Mouse (Mus musculus): ENCODE results near the gene Tmem59. TPM values are rescaled to one million over a fixed set of nuclear protein-coding genes. Genes with fewer than 3 reads are reported as not detected.

The Tmem59 gene
- 10 to 100 TPM; 68.2 to 84.3 TPM for total RNA-seq (2021)
- long read RNA-seq, experiment 1, transcript Tmem59-201 (8 exons, 1,775 nt), result major isoform, 140 of 141 reads
- long read RNA-seq, experiment 1, partial matches to known transcripts, result 0 of 141 reads
- long read RNA-seq, experiment 1, other reads (novel, unspliced or antisense), result 1 of 141 reads
- long read RNA-seq, experiment 2, transcript Tmem59-201 (8 exons, 1,775 nt), result major isoform, 124 of 126 reads
- long read RNA-seq, experiment 2, partial matches to known transcripts, result 1 of 126 reads
- long read RNA-seq, experiment 2, other reads (novel, unspliced or antisense), result 1 of 126 reads

DNA sequence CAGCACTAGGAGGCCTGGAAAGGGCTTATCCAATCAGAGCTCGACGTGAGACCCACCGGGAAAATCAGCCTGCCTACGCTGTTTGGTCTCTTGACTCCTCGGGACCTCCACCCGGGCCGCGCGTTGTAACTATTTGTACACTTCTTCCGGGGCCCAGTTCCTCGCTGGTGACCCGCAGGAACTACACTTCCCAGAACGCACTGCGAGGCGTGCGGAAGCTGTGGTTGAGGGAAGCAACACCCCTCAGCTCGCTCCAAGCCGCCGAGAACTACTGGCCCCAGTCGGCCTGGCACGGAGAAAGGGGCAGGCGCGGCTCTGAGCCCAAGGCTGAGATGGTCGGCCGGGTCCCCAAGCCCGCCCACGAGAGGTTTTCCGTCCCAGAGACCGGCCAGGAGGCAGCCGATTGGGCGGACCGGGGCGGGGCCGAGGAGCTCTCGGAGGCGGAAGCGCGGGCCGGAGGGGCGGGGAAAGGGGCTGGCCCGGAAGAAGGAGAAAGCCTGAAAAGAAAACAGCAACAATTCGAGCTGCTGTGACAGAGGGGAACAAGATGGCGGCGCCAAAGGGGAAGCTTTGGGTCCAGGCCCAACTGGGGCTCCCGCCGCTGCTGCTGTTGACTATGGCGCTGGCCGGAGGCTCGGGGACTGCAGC lies at the start of gene Tmem59:
Gene Tmem59, plus strand, starts transcription at position 218 of the 648 bp plus-strand sequence.
- TF ChIP-seq CTCF (IDR thresholded peaks at IDR 0.05), result 0 out of 2 replicates have a peak, but pooled peaks have one; percentile 1
- Histone ChIP-seq H3K4me3 (peak within 1 kb of the TSS; percentile 93), H3K27ac (peak within 1 kb of the TSS; percentile 97)
- intact Hi-C loops (cut with DNase I), result loop anchor here (1.0 kb wide), 1 partner anchor 75 kb away; the partner anchor contains the start of genes Hspb11 and Lrrc42
- DNase-seq, result peak; percentile 99

DNA sequence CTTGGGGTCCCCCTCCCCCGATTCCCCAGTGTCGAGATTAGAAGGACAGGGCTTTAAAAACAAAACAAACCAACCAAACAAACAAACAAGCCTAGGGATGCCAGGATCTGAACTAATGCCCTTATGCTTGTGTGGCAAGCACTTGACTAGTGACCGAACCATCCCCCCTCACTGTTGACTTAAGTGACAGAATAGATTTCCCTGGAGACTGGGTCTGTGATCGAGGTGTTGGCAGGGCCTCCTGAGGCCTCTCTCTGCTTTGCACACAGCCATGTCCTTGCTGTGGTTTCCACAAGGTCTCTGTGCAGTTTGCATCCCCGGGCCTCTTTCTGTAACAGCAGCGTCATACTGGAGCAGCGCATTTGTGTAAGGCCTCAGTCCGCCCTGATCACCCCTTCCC lies 48.8 kb upstream of the Tmem59 start:
- Histone ChIP-seq H3K4me3 (no peak overlapping the region), H3K27ac (no peak overlapping the region)
- DNase-seq, result no peak
- intact Hi-C loops (cut with DNase I), result no loop called here
- TF ChIP-seq CTCF (IDR thresholded peaks at IDR 0.05), result no peak

GRCm38 (mm10) chr4:107130534-107130933 lies 47.7 kb upstream of the Tmem59 start:
- Histone ChIP-seq H3K4me3 (no peak overlapping the region), H3K27ac (no peak overlapping the region)
- DNase-seq, result no peak
- intact Hi-C loops (cut with DNase I), result no loop called here
- TF ChIP-seq CTCF (IDR thresholded peaks at IDR 0.05), result no peak

DNA sequence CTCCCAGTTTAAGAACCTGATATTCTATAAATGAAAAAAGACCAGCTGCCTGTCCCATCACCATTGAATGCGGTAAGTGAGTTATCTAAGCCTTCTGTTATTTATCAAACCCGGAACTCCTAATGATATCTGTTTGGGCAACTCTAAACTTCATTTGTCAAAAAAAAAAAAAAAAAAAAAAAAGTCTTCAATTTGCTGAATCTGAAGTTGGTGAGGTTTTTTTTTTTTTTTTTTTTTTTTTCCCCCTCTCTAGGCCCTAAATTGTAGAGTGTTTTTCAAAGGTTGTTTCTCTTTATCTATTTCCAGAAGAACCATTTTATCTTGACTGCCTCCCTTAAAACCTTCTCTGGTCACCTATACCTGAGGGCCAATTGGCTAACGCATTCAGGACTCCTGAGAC lies 43.3 kb upstream of the Tmem59 start:
- TF ChIP-seq CTCF (IDR thresholded peaks at IDR 0.05), result no peak

DNA sequence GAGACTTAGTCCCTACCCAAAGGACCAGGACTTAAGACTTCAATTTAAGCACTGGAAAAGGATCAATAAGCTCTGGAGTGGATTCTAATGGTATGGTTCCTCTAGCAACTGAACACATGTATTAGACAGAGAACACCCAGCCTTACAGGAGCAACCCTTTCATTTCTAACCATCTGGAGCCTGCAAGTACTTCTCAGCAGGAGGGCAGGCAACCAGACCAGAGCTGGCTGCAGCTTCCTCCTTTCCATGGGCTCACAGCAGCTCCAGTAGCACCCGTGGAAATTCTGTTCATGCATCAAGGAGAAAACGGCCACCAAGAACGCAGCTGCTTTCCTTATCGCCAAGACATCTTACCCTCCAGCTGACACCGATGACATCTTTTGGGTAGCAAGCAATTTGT lies 42.5 kb upstream of the Tmem59 start:
- no peak for TF ChIP-seq CTCF (IDR thresholded peaks at IDR 0.05)
- peak; percentile 9 for DNase-seq
- intact Hi-C loops (cut with DNase I), result no loop called here
- Histone ChIP-seq H3K27ac (no peak overlapping the region), H3K4me3 (no peak overlapping the region)

More for the DNA sequence above, 43.3 kb upstream of the Tmem59 start:
- no peak overlapping the region for H3K27ac ChIP-seq
- intact Hi-C loops (cut with DNase I), result no loop called here
- no peak for DNase-seq
- H3K4me3 ChIP-seq, result no peak overlapping the region

DNA sequence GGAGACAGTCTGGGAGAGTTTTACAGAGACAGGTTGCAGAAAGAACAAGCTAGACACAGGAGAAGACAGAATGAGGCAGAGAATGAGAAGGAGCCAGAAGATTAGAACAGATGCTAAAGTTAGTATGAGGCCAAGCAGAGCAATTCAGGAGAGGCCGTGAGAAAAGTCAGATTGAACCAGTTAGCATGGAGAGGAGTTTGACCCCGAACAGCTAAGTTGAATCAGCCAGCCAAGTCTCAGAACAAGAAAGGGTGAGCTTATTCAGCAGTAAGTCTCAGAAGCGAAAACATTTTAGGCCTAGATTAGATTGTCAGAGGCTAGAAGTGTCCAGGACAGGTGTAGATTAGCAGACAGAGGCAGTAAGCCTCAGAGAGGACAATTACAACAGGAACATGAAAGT lies 41.7 kb upstream of the Tmem59 start:
- intact Hi-C loops (cut with DNase I), result no loop called here
- Histone ChIP-seq H3K4me3 (no peak overlapping the region), H3K27ac (no peak overlapping the region)
- DNase-seq, result no peak
- no peak for TF ChIP-seq CTCF (IDR thresholded peaks at IDR 0.05)

DNA sequence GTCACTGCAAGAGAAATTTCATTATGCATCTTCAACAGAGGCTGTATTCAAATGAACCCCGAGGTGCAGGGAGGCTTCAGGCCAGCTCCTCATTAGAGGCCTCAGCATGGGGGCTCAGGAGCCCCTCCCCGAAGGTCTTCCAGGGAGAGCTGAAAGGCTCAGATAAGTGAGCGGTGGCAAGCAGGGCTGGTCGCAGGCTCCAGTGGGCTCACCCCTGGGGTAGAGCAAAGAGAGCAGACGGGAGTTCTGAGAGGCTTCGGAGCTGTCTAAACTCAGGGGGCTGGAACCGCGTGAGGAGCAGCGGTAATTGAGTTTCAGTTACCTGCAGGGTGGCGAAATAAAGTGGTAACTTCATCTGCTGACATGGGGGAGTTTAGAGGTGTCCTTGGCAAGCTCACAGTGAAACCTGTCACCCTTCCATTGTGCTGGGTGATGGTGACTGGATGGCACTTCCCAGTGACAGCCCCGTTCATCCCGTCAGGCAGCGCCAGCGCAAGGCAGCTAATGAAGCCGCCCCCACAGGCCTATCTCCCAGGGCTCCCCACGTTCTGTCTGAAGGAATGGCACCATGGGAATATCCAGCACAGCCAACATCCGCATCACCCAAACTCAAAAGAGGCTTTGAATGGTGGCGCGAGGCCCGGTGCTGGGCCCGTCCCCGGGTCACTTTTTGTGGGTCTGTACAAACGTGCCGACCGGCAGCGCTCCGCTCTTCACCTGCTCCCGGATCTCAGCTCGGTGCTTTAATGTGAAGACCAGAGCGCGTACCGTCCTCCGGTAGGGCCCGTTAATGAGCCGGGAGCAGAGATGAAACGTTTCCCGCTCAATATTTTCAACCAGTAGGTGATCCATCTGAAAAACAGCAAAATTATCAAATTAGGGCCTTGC lies 39.0 kb upstream of the Tmem59 start:
- no peak for TF ChIP-seq CTCF (IDR thresholded peaks at IDR 0.05)
- no peak overlapping the region for H3K4me3 ChIP-seq
- H3K27ac ChIP-seq, result no peak overlapping the region
- peak; percentile 12 for DNase-seq
- intact Hi-C loops (cut with DNase I), result no loop called here

- intact Hi-C loops (cut with DNase I), result no loop called here
- Histone ChIP-seq H3K27ac (no peak overlapping the region), H3K4me3 (no peak overlapping the region)
- peak; percentile 12 for DNase-seq
- TF ChIP-seq CTCF (IDR thresholded peaks at IDR 0.05), result no peak
These were observed 38.2 kb upstream of the Tmem59 start for GRCm38 (mm10) chr4:107139836-107140631.

GRCm38 (mm10) chr4:107143511-107143910 lies 34.7 kb upstream of the Tmem59 start:
- H3K27ac ChIP-seq, result no peak overlapping the region
- DNase-seq, result no peak
- no peak for TF ChIP-seq CTCF (IDR thresholded peaks at IDR 0.05)
- H3K4me3 ChIP-seq, result no peak overlapping the region
- intact Hi-C loops (cut with DNase I), result no loop called here

GRCm38 (mm10) chr4:107150991-107151390 lies 27.2 kb upstream of the Tmem59 start:
- no peak for TF ChIP-seq CTCF (IDR thresholded peaks at IDR 0.05)
- DNase-seq, result no peak
- intact Hi-C loops (cut with DNase I), result no loop called here
- Histone ChIP-seq H3K27ac (no peak overlapping the region), H3K4me3 (no peak overlapping the region)

DNA sequence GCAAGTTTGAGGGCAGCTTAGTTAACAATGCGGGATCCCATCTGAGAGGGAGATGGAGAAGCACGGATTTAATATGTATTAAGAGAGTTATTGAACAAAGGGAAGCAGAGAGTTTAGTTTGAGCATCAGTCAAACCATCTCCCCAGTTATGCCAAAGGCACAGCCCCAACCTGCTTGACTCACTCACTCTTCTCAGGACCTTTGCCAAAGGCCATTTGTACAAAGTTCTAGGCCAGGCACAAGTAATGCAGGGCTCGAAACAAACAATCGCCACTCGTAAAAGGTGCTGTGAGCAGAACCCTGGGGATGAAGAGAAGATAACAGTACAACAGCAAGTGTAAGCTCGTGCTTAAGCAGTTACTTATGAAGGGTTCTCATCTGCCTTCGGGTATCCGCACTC lies 25.6 kb upstream of the Tmem59 start:
- intact Hi-C loops (cut with DNase I), result no loop called here
- no peak overlapping the region for H3K27ac ChIP-seq
- no peak for TF ChIP-seq CTCF (IDR thresholded peaks at IDR 0.05)
- H3K4me3 ChIP-seq, result no peak overlapping the region
- DNase-seq, result no peak

- no peak overlapping the region for H3K27ac ChIP-seq
- intact Hi-C loops (cut with DNase I), result no loop called here
- TF ChIP-seq CTCF (IDR thresholded peaks at IDR 0.05), result no peak
- DNase-seq, result no peak
- no peak overlapping the region for H3K4me3 ChIP-seq
These were observed 21.2 kb upstream of the Tmem59 start for GRCm38 (mm10) chr4:107156983-107157401.

Data from gastrocnemius, adult 2 months (tissue).